Mouse (Mus musculus) liver, embryonic 13.5 days (tissue): ENCODE measurements at regions not wholly inside any gene's neighbourhood (a gene's known extent, or its start where the extent isn't known, plus 50 kb on each side); places are given as distances from the start of the nearest gene placed in this dataset.

Source experiments
- ATAC-seq: fragments of 200-750 bp; cut with Nextera tagmentation; 2 replicates; pipeline ENCODE4 v1.8.0; 2017; ENCODE audit warnings: low read depth, mild to moderate bottlenecking, moderate number of reproducible peaks, moderate library complexity
- DNase-seq: peaks from one replicate; pipeline ENCODE4 v3.0.0; 2022
- H3K27ac ChIP-seq: fragments of 300-500 bp; sonication (generic); 2 replicates; pipeline ENCODE4 v1.5.1; 2015; ENCODE audit warnings: moderate library complexity, mild to moderate bottlenecking, inconsistent platforms
- H3K27me3 ChIP-seq: fragments of 300-500 bp; sonication (generic); 2 replicates; pipeline ENCODE4 v1.6.1; 2015; ENCODE audit warnings: mild to moderate bottlenecking, inconsistent platforms
- H3K36me3 ChIP-seq: fragments of 300-500 bp; sonication (generic); 2 replicates; pipeline ENCODE4 v1.6.1; 2015; ENCODE audit warnings: mild to moderate bottlenecking, inconsistent platforms
- H3K4me1 ChIP-seq: fragments of 300-500 bp; sonication (generic); replicated peaks from 2 replicates; pipeline ENCODE4 v1.6.1; 2015; ENCODE audit warnings: inconsistent platforms
- H3K4me2 ChIP-seq: fragments of 300-500 bp; sonication (generic); 2 replicates; pipeline ENCODE4 v1.6.1; 2015; ENCODE audit warnings: inconsistent platforms, mild to moderate bottlenecking, moderate library complexity
- H3K4me3 ChIP-seq: fragments of 300-500 bp; sonication (generic); replicated peaks from 2 replicates; pipeline ENCODE4 v1.5.1; 2015; ENCODE audit warnings: mild to moderate bottlenecking, inconsistent platforms
- H3K9ac ChIP-seq: fragments of 300-500 bp; sonication (generic); 2 replicates; pipeline ENCODE4 v1.6.1; 2015; ENCODE audit warnings: mild to moderate bottlenecking, inconsistent platforms
- H3K9me3 ChIP-seq: fragments of 300-500 bp; sonication (generic); replicated peaks from 2 replicates; pipeline ENCODE4 v1.6.1; 2016; ENCODE audit warnings: inconsistent platforms
- WGBS: fragments of 180-500 bp; shearing (Covaris S2); methylation state at CpG from one replicate; pipeline ENCODE4 v1.1.7; 2015; ENCODE audit not compliant: insufficient replicate concordance; 5-methylcytosine and 5-hydroxymethylcytosine counted together

DNA sequence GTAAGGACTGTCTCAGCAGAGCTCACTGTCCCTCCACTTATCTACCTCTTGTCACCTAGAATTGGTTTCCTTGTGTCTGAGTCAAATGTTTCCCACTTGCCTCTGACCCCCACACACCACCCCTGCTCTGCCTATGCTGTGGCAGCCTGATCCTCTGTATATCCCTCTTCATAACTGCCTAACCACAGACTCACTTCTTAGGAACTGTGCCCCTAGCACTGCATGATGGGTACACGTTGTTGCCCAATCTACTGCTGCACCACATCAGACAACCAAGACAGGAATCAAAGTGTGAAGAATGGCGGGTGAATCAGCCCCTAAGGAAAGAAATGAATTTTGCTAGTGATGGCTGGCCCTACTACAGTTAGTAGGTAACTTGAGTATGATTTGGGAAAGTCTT is 167.4 kb downstream of the B3gnt2 start:
- Histone ChIP-seq H3K27ac (no peak overlapping the region), H3K4me3 (no peak overlapping the region), H3K4me2 (no peak overlapping the region), H3K36me3 (no peaks in the 10 kb centered on the region), H3K9ac (no peak overlapping the region), H3K27me3 (no peaks in the 10 kb centered on the region), H3K4me1 (peaks cover 7% of the 10 kb centered on the region), H3K9me3 (no peaks in the 10 kb centered on the region)
- DNase-seq = no peak
- ATAC-seq = no peak
- 41% methylated on average over 2 of the region's 2 CpGs for WGBS

DNA sequence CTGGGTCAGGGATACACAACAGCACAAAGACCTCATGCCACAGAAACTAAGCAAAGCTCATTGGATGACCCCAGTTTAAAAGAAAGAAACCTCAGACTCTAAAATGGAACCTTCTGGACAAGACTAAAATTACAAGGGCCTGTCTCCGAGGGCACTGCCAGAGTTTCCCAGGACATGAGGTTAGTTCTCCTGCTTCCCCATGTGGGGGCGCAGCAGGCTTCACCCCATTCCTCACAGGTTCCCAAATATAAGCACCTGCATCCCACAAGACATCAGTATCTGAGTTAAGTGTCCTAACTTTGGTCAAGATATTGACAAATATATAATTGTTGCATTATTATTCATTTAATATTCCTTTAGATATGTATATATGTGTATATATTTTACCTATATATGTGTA is 166.8 kb downstream of the B3gnt2 start:
- H3K36me3 ChIP-seq = no peaks in the 10 kb centered on the region
- no peak for ATAC-seq
- peaks cover 7% of the 10 kb centered on the region for H3K4me1 ChIP-seq
- H3K4me2 ChIP-seq = no peak overlapping the region
- no peaks in the 10 kb centered on the region for H3K9me3 ChIP-seq
- no peaks in the 10 kb centered on the region for H3K27me3 ChIP-seq
- H3K9ac ChIP-seq = no peak overlapping the region
- H3K4me3 ChIP-seq = no peak overlapping the region
- no peak overlapping the region for H3K27ac ChIP-seq
- no peak for DNase-seq
- WGBS = 68% methylated on average over 2 of the region's 2 CpGs

DNA sequence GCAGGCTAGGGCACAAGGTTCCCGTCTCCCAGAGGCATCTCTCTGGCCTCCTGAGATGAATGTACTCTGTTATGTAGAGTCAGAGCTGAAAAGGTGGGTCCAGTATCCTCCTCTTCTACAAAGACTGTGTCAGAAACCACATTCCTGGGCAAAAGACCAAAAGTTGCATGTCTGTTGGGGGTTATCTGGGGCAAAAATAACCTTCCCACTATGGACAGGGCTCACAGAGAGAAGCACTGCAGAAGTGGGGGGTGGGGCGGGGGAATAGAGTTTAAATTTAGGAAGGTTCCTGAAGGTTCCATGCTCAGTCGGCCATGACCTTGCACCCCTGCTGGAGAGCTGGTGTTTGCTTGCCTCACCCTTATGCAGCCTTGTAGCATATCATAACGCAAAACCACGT is 165.9 kb downstream of the B3gnt2 start:
- Histone ChIP-seq H3K27ac (no peak overlapping the region), H3K9me3 (no peaks in the 10 kb centered on the region), H3K36me3 (no peaks in the 10 kb centered on the region), H3K4me1 (peaks cover 7% of the 10 kb centered on the region), H3K4me3 (no peak overlapping the region), H3K4me2 (no peak overlapping the region), H3K9ac (no peak overlapping the region), H3K27me3 (no peaks in the 10 kb centered on the region)
- no peak for ATAC-seq
- WGBS = 41% methylated on average over 5 of the region's 5 CpGs
- DNase-seq = no peak

DNA sequence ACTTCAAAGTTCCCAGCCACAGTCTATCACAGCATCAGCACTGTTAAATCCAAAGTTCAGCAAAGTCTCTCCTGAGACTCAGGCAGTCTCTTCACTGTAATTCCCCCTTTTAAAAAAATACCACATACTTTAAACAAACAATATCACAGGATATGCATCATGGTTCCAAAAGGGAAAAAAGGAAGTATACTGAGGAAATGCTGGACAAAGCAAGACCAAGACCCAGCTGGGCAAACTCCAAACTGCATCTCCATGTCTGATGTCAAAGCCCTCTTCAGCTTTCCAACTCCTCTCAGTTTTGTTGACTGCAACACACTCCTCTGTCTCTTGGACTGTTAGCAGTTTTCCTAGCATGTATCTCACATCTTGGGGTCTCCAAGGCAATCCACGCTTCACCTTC is 165.5 kb downstream of the B3gnt2 start:
- Histone ChIP-seq H3K4me1 (peaks cover 7% of the 10 kb centered on the region), H3K36me3 (no peaks in the 10 kb centered on the region), H3K27ac (no peak overlapping the region), H3K4me2 (no peak overlapping the region), H3K27me3 (no peaks in the 10 kb centered on the region), H3K4me3 (no peak overlapping the region), H3K9ac (no peak overlapping the region), H3K9me3 (no peaks in the 10 kb centered on the region)
- ATAC-seq = no peak
- WGBS = 63% methylated on average over 1 of the region's 1 CpGs
- DNase-seq = no peak

DNA sequence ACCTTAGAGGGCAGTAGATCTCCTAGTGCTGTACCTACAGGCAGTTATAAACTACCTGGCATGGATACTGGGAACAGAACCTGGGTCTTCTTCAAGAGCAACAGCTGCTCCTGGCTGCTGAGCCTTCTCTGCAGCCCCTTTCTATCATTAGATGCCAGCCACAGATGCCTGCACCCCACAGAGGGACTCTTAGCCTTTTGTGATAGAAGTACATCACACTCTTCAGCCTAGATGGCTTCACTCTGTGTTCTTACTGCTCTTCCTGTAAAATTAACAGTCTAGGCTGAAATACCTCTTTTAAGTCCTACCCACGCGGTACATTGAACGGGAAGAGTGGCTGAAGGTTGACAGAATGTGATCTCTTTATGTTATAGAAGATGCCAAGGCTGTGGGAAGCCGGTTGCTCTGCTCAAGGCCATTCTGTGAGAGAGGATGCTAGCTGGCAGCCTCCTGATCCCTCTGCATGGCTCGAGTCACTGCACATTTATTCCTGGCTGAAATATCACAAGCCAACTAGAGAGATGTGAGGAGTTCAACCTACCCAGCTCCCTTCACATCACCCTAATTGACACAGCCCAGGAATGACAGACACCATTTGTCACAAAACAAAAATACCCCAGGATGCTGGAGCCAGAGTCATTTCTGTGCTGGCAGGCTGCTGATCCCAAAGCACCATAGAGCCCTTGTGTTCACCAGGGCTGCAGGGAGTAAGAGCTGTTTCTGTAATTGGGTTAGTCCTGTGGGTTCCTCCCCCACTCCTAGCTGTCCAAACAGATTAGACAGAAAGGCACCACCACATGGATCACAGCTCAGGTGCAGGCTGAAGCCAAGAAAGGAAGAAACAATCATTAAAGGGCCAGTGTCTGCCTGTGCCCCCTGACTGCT is 162.5 kb downstream of the B3gnt2 start:
- no peak for ATAC-seq

DNA sequence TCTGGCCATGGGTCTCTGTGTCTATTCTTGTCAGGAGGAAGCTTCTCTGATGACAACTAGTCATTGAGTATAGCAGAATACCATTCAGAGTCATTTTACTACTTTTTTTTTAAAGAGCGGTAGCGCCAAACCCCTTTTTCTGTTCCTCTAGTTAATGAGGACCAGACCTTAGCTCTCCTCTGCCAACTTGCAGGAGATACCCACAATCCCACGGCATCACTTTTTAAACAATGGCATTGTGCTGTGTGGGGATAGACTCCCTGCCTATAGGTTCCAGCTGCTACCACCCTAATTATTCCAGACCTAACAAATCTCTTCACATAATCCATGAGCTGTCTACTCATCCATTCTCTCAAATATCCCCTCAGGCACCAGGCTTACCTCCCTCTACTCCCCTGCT is 154.7 kb downstream of the B3gnt2 start:
- WGBS = 78% methylated on average over 3 of the region's 3 CpGs
- no peak for ATAC-seq

More for the DNA sequence above, 162.5 kb downstream of the B3gnt2 start:
- no peaks in the 10 kb centered on the region for H3K9me3 ChIP-seq
- peaks cover 7% of the 10 kb centered on the region for H3K4me1 ChIP-seq
- H3K4me2 ChIP-seq = no peak overlapping the region
- H3K36me3 ChIP-seq = no peaks in the 10 kb centered on the region
- DNase-seq = no peak
- WGBS = 70% methylated on average over 5 of the region's 5 CpGs
- H3K4me3 ChIP-seq = no peak overlapping the region
- no peak overlapping the region for H3K27ac ChIP-seq
- no peak overlapping the region for H3K9ac ChIP-seq
- no peaks in the 10 kb centered on the region for H3K27me3 ChIP-seq

More for the DNA sequence above, 154.7 kb downstream of the B3gnt2 start:
- Histone ChIP-seq H3K9ac (no peak overlapping the region), H3K27me3 (no peaks in the 10 kb centered on the region), H3K9me3 (no peaks in the 10 kb centered on the region), H3K4me1 (no peaks in the 10 kb centered on the region), H3K4me2 (no peak overlapping the region), H3K36me3 (no peaks in the 10 kb centered on the region), H3K4me3 (no peak overlapping the region), H3K27ac (no peak overlapping the region)
- no peak for DNase-seq
